9 mouse cellular contexts compared by ENCODE assay signal in the genomic region with DNA sequence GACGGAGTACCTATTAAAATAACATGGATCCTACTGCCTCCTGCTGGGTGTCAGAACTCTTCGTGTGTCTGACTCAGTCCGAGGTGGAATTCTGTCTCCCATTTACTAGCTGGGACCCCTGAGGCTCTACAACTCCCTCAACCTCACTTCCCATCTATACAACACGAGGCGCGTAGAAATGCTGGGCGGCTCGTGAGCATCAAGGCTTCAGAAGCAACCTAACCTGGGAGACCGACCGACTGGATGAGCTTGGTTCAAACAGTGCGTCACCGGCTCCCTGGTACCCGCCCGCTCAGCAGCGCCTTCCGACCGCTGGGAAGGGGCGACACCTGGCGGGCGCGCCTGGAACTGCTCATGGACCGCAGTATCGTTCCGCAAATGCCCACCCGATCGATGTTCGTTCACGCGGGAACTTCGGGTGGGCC. TPM values are rescaled to one million over a fixed set of nuclear protein-coding genes. Genes with fewer than 3 reads are reported as not detected.
DNase-seq lines count a peak whose midpoint lies in the region; ATAC-seq and TF ChIP-seq lines count a peak whose summit lies in the region.
"Had no signal": no experiment of that assay in that cellular context is flagged by ENCODE, and none has a peak within 500 bp of the region (broad histone marks: within the 10 kb centered on the region; RNA-seq: fewer than 3 reads in every experiment).

No protein-coding gene starts in this region.

- 3% methylated on average over 30 of the region's 30 CpGs for WGBS in forebrain, postnatal 0 days
- WGBS in lung, embryonic 14.5 days, result under 1% methylated on average over 30 of the region's 30 CpGs
- WGBS in olfactory bulb, adult 2 months, result under 1% methylated on average over 30 of the region's 30 CpGs

- peak overlapping the region; percentile 14; the same call in 1 of the 2 replicates for H3K4me3 ChIP-seq in forebrain, postnatal 0 days (ENCODE audit: low read depth, low read length)
- peak overlapping the region; percentile 10; the same call in 1 of the 2 replicates for H3K4me3 ChIP-seq in lung, embryonic 14.5 days (ENCODE audit: low read depth, low read length)
- peak overlapping the region; percentile 16 for H3K4me3 ChIP-seq in olfactory bulb, adult 2 months (ENCODE audit: insufficient read depth, low read depth, low read length)

- no peaks in the 10 kb centered on the region for H3K9me3 ChIP-seq in forebrain, postnatal 0 days (ENCODE audit: low read length)
- H3K9me3 ChIP-seq in lung, embryonic 14.5 days (ENCODE audit: low read depth, low read length), result no peaks in the 10 kb centered on the region

- H3K9ac ChIP-seq in forebrain, postnatal 0 days, result no peak overlapping the region
- H3K9ac ChIP-seq in lung, embryonic 14.5 days, result 0 out of 2 replicates have a peak overlapping the region, but pooled peaks have one; percentile 9

- peak; percentile 79 for DNase-seq in ES-CJ7 (ENCODE audit: low read depth, low spot score)
- DNase-seq in cerebellum, adult 11-12 months, result peak; percentile 60
- peak; percentile 88 for DNase-seq in forebrain, postnatal 0 days
- DNase-seq in heart, postnatal 4 days, result peak; percentile 91
- peak; percentile 64 to 85 for DNase-seq in layer of hippocampus, adult 8-10 months (ENCODE audit: low spot score in 2 of 2)
- peak; percentile 92 for DNase-seq in lung, embryonic 14.5 days
- peak; percentile 60 to 62 for DNase-seq in thymus, adult 18-20 months

- H3K4me2 ChIP-seq in forebrain, postnatal 0 days (ENCODE audit: low read depth), result peak overlapping the region; percentile 42
- H3K4me2 ChIP-seq in lung, embryonic 14.5 days, result peak overlapping the region; percentile 54

- peaks cover 6% of the 10 kb centered on the region for H3K27me3 ChIP-seq in forebrain, postnatal 0 days (ENCODE audit: insufficient read depth, low read length)
- no peaks in the 10 kb centered on the region for H3K27me3 ChIP-seq in lung, embryonic 14.5 days (ENCODE audit: insufficient read depth, low read length)

- H3K27ac ChIP-seq in forebrain, postnatal 0 days (ENCODE audit: low read depth, low read length), result no peak overlapping the region
- H3K27ac ChIP-seq in lung, embryonic 14.5 days (ENCODE audit: low read depth), result no peak overlapping the region
- H3K27ac ChIP-seq in olfactory bulb, adult 2 months (ENCODE audit: insufficient read depth, low read depth, low read length), result no peak overlapping the region
- H3K27ac ChIP-seq: macrophage had no signal

- TF ChIP-seq CTCF in forebrain, postnatal 0 days (IDR thresholded peaks at IDR 0.05; ENCODE audit: low read depth), result peak; percentile 99
- TF ChIP-seq CTCF in lung, embryonic 14.5 days (IDR thresholded peaks at IDR 0.05; ENCODE audit: low read depth), result peak; percentile 99
- TF ChIP-seq CTCF in olfactory bulb, adult 2 months (IDR thresholded peaks at IDR 0.05; ENCODE audit: insufficient read depth, low read depth, low read length), result peak; percentile 93

- no peaks in the 10 kb centered on the region for H3K4me1 ChIP-seq in forebrain, postnatal 0 days (ENCODE audit: insufficient read depth)
- H3K4me1 ChIP-seq in lung, embryonic 14.5 days (ENCODE audit: insufficient read depth), result no peaks in the 10 kb centered on the region; the same call in 1 of the 2 replicates
- H3K4me1 ChIP-seq in olfactory bulb, adult 2 months (ENCODE audit: control insufficient read depth, insufficient read depth, low read length), result no peaks in the 10 kb centered on the region

- peak; percentile 90 for ATAC-seq in forebrain, postnatal 0 days
- peak; percentile 63 for ATAC-seq in lung, embryonic 14.5 days (ENCODE audit: insufficient read depth)

- no peaks in the 10 kb centered on the region for H3K36me3 ChIP-seq in forebrain, postnatal 0 days (ENCODE audit: insufficient read depth)
- no peaks in the 10 kb centered on the region for H3K36me3 ChIP-seq in lung, embryonic 14.5 days (ENCODE audit: insufficient read depth)

- no peak for TF ChIP-seq POLR2A in olfactory bulb, adult 2 months (IDR thresholded peaks at IDR 0.05; ENCODE audit: insufficient read depth, low read depth, low read length)

RNA-seq across cellular contexts. Expression of gene Ptpn1, which starts 36.9 kb away (rescaled TPM):
- 34.8 and 47.0 TPM in 2 replicates for total RNA-seq in forebrain, postnatal 0 days (2014; rRNA removed)
- 70.6 and 75.4 TPM in 2 replicates for polyA plus RNA-seq in forebrain, postnatal 0 days (2015; fragmentation: Nextera tagmentation; extraction: Ambion mirVana)
- total RNA-seq in heart, postnatal 4 days (2021), result 10 to 100 TPM; 37.7 to 38.1 TPM
- 10 to 100 TPM; 56.2 to 59.7 (median 58.3) TPM for total RNA-seq in layer of hippocampus, adult 8-10 months (2022)
- 59.3 and 61.3 TPM in 2 replicates for polyA plus RNA-seq in lung, embryonic 14.5 days (2014; fragmentation: Nextera tagmentation; extraction: Ambion mirVana)
- polyA plus RNA-seq in olfactory bulb, adult 2 months (2012; ENCODE audit: insufficient read depth, insufficient read length, low replicate concordance, missing spikeins), result not detected in 2 replicates
